Mouse (Mus musculus) megakaryocyte, embryonic 14.5 days (primary cell): ENCODE data around the gene Unc45b. TPM values are rescaled to one million over a fixed set of nuclear protein-coding genes. Genes with fewer than 3 reads are reported as not detected.
A peak's percentile ranks its signal among the peaks of the same experiment; 100 is the strongest.

Experiments used
- H3K27me3 ChIP-seq: replicated peaks from 2 replicates; pipeline ENCODE3; 2012; ENCODE audit warnings: inconsistent platforms
- H3K36me3 ChIP-seq: replicated peaks from 2 replicates; pipeline ENCODE3; 2012; ENCODE audit warnings: low read length, inconsistent platforms, mixed read lengths
- H3K4me1 ChIP-seq: 2 replicates; pipeline ENCODE4 v1.6.1; 2012; ENCODE audit warnings: inconsistent platforms
- H3K4me3 ChIP-seq: replicated peaks from 2 replicates; pipeline ENCODE3; 2012; ENCODE audit warnings: moderate library complexity, mild to moderate bottlenecking, inconsistent platforms
- H3K9me3 ChIP-seq: 2 replicates; pipeline ENCODE4 v1.6.1; 2012; ENCODE audit warnings: inconsistent platforms
- FLI1 ChIP-seq: IDR thresholded peaks from 2 replicates; pipeline ENCODE4 v1.6.1; 2012; ENCODE audit warnings: low read length, inconsistent platforms, mixed read lengths
- GATA1 ChIP-seq: IDR thresholded peaks from 3 replicates; pipeline ENCODE4 v1.6.1; 2012; ENCODE audit warnings: mixed read lengths, low read length, inconsistent platforms, borderline replicate concordance
- polyA plus RNA-seq: library from polyadenylated mRNA; stranded (reverse); fragments of >175 nt; gene quantifications from 2 replicates; pipeline ENCODE4 v1.2.3, GENCODE M21; 2012; ENCODE audit warnings: low replicate concordance; ENCODE audit not compliant: insufficient read depth

Gene Unc45b
- polyA plus RNA-seq: not detected in 2 replicates

DNA sequence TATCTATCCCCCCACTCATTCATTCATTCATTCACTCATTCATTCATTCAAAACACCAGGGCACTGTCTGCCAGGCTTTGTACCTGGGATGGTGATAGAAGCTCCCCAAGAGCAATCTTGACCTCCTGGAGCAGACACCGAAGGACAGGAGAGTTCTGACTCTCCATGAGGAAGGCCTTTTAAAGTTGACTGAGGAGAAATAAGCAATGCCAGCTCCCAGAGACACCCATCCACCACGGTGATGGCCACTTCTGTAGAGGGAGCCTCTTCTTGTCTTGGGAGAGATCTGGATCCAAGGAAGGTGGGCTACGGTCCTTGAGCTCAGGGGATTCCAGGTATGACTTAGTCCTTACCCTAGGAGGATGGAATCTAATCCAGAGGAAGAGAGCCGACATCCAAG is at the start of gene Unc45b:
Gene Unc45b, plus strand, starts transcription at position 301 of the 400 bp plus-strand sequence.
- TF ChIP-seq FLI1 (no peak), GATA1 (no peak)
- peaks cover 13% of the 10 kb centered on the region for H3K36me3 ChIP-seq
- no peaks in the 10 kb centered on the region for H3K9me3 ChIP-seq
- no peak within 1 kb of the TSS for H3K4me3 ChIP-seq
- H3K4me1 ChIP-seq: peaks cover 31% of the 10 kb centered on the region
- H3K27me3 ChIP-seq: peaks cover 45% of the 10 kb centered on the region

DNA sequence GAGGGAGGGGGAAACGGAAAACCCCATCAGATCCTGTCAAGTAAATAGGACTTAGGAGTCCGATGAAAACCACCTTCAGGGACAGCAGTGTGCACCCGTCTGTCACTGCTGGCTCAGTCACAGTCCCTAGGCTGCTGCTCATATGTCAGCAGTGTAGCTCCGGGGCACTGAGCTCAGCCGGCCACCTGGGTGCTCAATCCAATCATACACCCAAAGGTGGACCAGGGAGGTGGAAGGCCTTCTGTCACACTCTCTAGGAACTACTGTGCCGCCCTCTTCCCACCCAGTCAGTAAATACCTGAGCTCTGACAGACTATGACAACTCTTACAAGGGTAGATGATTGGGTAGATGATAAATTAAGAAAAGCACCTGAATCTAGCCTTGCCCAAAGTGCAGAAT is 49.6 kb upstream of the Unc45b start:
- TF ChIP-seq GATA1 (no peak), FLI1 (no peak)
- H3K9me3 ChIP-seq: no peaks in the 10 kb centered on the region
- peak overlapping the region; percentile 23 for H3K4me3 ChIP-seq
- no peaks in the 10 kb centered on the region for H3K27me3 ChIP-seq
- H3K4me1 ChIP-seq: peaks cover 84% of the 10 kb centered on the region
- H3K36me3 ChIP-seq: peaks cover 72% of the 10 kb centered on the region

GRCm38 (mm10) chr11:82861558-82861957 is 48.8 kb upstream of the Unc45b start:
- no peaks in the 10 kb centered on the region for H3K9me3 ChIP-seq
- H3K4me3 ChIP-seq: no peak overlapping the region
- peaks cover 82% of the 10 kb centered on the region for H3K4me1 ChIP-seq
- TF ChIP-seq FLI1 (no peak), GATA1 (no peak)
- no peaks in the 10 kb centered on the region for H3K27me3 ChIP-seq
- peaks cover 68% of the 10 kb centered on the region for H3K36me3 ChIP-seq

GRCm38 (mm10) chr11:82862638-82863037 is 47.7 kb upstream of the Unc45b start:
- H3K9me3 ChIP-seq: no peaks in the 10 kb centered on the region
- no peak for TF ChIP-seq GATA1
- no peak for TF ChIP-seq FLI1
- peaks cover 82% of the 10 kb centered on the region for H3K4me1 ChIP-seq
- peaks cover 63% of the 10 kb centered on the region for H3K36me3 ChIP-seq
- H3K4me3 ChIP-seq: no peak overlapping the region
- H3K27me3 ChIP-seq: no peaks in the 10 kb centered on the region

DNA sequence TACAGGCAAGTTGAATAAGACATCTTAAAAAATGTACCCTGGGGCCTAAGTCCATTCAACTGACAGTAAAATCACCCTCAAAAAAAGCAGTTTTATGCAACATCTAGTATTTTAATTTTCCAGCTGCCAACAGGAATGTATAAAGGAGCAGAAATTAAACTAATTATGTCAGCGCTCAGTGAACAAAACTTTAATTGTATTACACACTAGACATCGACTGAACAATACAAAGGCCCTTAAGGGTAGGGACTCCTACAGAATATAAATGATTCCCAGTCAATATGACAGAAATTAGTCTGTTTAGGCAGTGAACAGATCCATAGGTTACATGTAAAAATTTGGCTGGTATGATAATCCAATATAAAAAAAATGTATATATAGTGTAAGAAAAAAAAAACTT is 47.3 kb upstream of the Unc45b start:
- Histone ChIP-seq H3K27me3 (no peaks in the 10 kb centered on the region), H3K9me3 (no peaks in the 10 kb centered on the region), H3K4me1 (peaks cover 83% of the 10 kb centered on the region), H3K36me3 (peaks cover 60% of the 10 kb centered on the region), H3K4me3 (no peak overlapping the region)
- TF ChIP-seq GATA1 (no peak), FLI1 (no peak)

DNA sequence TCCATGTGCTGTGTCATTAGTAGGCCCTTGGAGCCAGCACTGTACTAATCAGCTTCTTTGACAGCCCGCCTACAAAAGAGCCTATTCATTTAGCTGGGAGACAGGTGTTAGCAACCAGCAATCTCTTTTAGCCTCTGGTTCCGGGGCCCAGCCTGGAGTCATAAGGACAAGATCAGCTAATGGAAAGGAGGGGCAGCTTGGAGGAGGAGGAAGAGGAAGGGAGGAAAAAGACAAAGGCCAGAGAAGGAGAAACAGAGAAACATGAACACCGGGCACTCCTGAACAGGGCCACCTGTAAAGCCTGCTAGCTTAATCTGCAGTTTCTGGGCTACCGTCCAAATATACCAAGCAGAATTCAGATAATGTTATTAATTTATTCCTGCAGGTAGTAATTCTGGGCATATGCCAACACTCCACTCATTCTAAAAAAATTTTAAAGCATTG is 46.8 kb upstream of the Unc45b start:
- no peaks in the 10 kb centered on the region for H3K27me3 ChIP-seq
- H3K4me3 ChIP-seq: no peak overlapping the region
- H3K9me3 ChIP-seq: no peaks in the 10 kb centered on the region
- TF ChIP-seq GATA1: no peak
- no peak for TF ChIP-seq FLI1
- peaks cover 58% of the 10 kb centered on the region for H3K36me3 ChIP-seq
- peaks cover 85% of the 10 kb centered on the region for H3K4me1 ChIP-seq

DNA sequence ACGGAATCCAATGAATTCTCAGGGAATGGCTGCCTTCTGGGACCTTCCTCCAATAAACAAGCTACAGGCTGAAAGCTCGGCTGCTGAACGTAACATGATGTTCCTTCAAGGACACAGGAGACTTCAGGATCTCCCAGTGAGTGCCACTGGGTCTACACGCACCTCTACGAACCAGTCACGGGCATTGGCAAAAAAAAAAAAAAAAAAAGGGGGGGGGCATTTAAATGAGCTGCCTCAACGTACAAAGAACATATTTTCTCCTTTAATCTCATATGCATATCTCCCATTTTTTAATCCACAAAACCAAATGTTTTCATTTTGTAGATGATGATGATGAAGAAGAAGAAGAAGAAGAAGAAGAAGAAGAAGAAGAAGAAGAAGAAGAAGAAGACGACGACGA is 44.4 kb upstream of the Unc45b start:
- Histone ChIP-seq H3K4me1 (peaks cover 75% of the 10 kb centered on the region), H3K4me3 (no peak overlapping the region), H3K36me3 (peaks cover 44% of the 10 kb centered on the region), H3K27me3 (no peaks in the 10 kb centered on the region), H3K9me3 (no peaks in the 10 kb centered on the region)
- TF ChIP-seq GATA1: no peak
- no peak for TF ChIP-seq FLI1

- H3K36me3 ChIP-seq: peaks cover 33% of the 10 kb centered on the region
- peaks cover 70% of the 10 kb centered on the region for H3K4me1 ChIP-seq
Observed at GRCm38 (mm10) chr11:82866850-82867564, 43.3 kb upstream of the Unc45b start.

DNA sequence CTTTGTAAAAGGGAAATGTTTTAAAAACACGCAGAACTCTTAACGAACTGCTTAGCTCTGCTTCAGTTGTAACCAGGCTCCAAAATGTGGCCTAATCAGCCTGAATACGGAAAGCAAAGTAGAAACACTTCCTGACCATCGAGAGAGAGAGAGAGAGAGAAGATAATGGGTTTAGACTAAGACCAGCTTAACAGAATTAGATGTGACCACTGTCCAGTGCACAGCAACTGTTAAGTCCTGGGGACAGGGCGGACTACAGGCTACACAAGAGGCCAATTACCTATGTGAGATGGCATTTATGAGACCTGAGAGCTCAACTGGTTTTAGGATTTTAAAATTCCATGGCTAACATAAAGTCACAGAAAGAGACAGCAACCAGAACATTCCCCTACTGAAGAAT is 42.4 kb upstream of the Unc45b start:
- no peak for TF ChIP-seq GATA1
- Histone ChIP-seq H3K36me3 (peaks cover 31% of the 10 kb centered on the region), H3K4me1 (peaks cover 60% of the 10 kb centered on the region), H3K27me3 (no peaks in the 10 kb centered on the region), H3K9me3 (no peaks in the 10 kb centered on the region), H3K4me3 (peak overlapping the region; percentile 84)

More at GRCm38 (mm10) chr11:82866850-82867564, 43.3 kb upstream of the Unc45b start:
- H3K9me3 ChIP-seq: no peaks in the 10 kb centered on the region
- H3K27me3 ChIP-seq: no peaks in the 10 kb centered on the region
- peak overlapping the region; percentile 38 for H3K4me3 ChIP-seq
- TF ChIP-seq GATA1 (no peak), FLI1 (no peak)

DNA sequence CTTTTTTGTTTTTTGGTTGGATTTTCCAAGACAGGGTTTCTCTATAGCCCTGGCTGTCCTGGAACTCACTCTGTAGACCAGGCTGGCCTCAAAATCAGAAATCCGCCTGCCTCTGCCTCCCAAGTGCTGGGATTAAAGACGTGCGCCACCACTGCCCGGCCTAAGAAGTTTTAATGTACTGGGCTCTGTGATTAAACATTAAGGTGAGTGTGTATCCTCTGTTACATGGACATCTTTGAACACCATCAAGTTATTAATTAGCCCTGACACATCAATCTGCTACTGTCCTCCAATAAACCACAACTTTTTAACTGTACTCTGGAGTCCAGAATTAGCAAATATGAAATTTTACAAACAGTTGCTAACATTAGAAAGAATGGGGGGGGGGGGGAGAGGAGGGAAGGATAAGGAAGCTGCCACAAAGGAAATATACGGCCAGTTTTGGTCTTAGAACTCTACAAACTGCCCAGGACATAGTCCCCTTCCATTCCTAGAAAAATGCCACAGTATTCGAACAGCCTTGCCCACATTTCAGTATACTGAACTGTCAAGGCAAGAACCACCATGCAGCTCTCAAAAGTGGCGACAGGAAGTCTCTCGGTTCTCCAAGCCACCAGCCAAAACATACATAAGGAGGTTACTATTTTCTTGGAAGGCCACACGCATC is 40.7 kb upstream of the Unc45b start:
- Histone ChIP-seq H3K36me3 (peaks cover 30% of the 10 kb centered on the region), H3K27me3 (no peaks in the 10 kb centered on the region), H3K4me1 (peaks cover 47% of the 10 kb centered on the region), H3K4me3 (peak overlapping the region; percentile 95), H3K9me3 (peaks cover 3% of the 10 kb centered on the region; the same call in 1 of the 2 replicates)
- TF ChIP-seq FLI1: no peak; the same call in 1 of the 2 replicates
- no peak for TF ChIP-seq GATA1
